Mouse (Mus musculus) myocyte (in vitro differentiated cells): ENCODE measurements around the gene Zfp827.

Experiments
- CEBPB ChIP-seq: IDR thresholded peaks from 2 replicates; pipeline ENCODE4 v1.6.1; 2011; ENCODE audit warnings: mild to moderate bottlenecking, moderate library complexity; ENCODE audit not compliant: poor library complexity, insufficient read depth, severe bottlenecking
- E2F4 ChIP-seq: IDR thresholded peaks from one replicate; pipeline ENCODE4 v1.6.1; 2011; ENCODE audit warnings: mild to moderate bottlenecking, control low read depth, moderate library complexity; ENCODE audit not compliant: insufficient read depth
- MAX ChIP-seq: IDR thresholded peaks from one replicate; pipeline ENCODE4 v1.6.1; 2011; ENCODE audit warnings: low read depth, mild to moderate bottlenecking, control low read depth
- MYOD1 ChIP-seq, 3 experiments: IDR thresholded peaks; one replicate each; pipeline ENCODE4 v1.6.1; 2011; ENCODE audit warnings: control low read depth in 2 of 3, low read depth in 2 of 3, mild to moderate bottlenecking in 2 of 3, moderate library complexity in 1 of 3; ENCODE audit not compliant: insufficient read length in 2 of 3, control insufficient read depth in 1 of 3
- MYOG ChIP-seq, 3 experiments: IDR thresholded peaks; one replicate each; pipeline ENCODE4 v1.6.1; 2011; ENCODE audit warnings: control low read depth in 2 of 3, low read depth in 2 of 3, mild to moderate bottlenecking in 2 of 3; ENCODE audit not compliant: insufficient read length in 2 of 3, control insufficient read depth in 1 of 3, insufficient read depth in 1 of 3
- POLR2A ChIP-seq: IDR thresholded peaks from one replicate; pipeline ENCODE4 v1.6.1; 2011; ENCODE audit warnings: low read depth, mild to moderate bottlenecking, control low read depth, moderate library complexity; ENCODE audit not compliant: insufficient read length
- POLR2AphosphoS2 ChIP-seq: IDR thresholded peaks from one replicate; pipeline ENCODE4 v1.6.1; 2011; ENCODE audit warnings: low read depth, control low read depth; ENCODE audit not compliant: insufficient read length
- REST ChIP-seq: IDR thresholded peaks from one replicate; pipeline ENCODE4 v1.6.1; 2011; ENCODE audit warnings: mild to moderate bottlenecking, control low read depth, moderate library complexity; ENCODE audit not compliant: insufficient read depth, insufficient read length
- SRF ChIP-seq: IDR thresholded peaks from one replicate; pipeline ENCODE4 v1.6.1; 2011; ENCODE audit warnings: low read depth; ENCODE audit not compliant: control insufficient read depth, insufficient read length
- TCF12 ChIP-seq: IDR thresholded peaks from one replicate; pipeline ENCODE4 v1.6.1; 2011; ENCODE audit warnings: mild to moderate bottlenecking, control low read depth; ENCODE audit not compliant: poor library complexity, insufficient read depth, severe bottlenecking
- USF1 ChIP-seq: IDR thresholded peaks from one replicate; pipeline ENCODE4 v1.6.1; 2011; ENCODE audit warnings: low read depth, mild to moderate bottlenecking, control low read depth, moderate library complexity

GRCm38 (mm10) chr8:79073311-79073710 lies 45.1 kb downstream of the Zfp827 start:
- TF ChIP-seq POLR2A (no peak), CEBPB (no peak), E2F4 (no peak), POLR2AphosphoS2 (no peak), USF1 (no peak), MYOG (IDR thresholded peaks at IDR 0.05; ENCODE audit: control insufficient read depth in 1 of 3, insufficient read depth in 1 of 3, insufficient read length in 2 of 3, low read depth in 2 of 3) (no peak), TCF12 (no peak), MAX (no peak), MYOD1 (IDR thresholded peaks at IDR 0.05; ENCODE audit: control insufficient read depth in 1 of 3, insufficient read length in 2 of 3, low read depth in 2 of 3) (no peak), SRF (no peak), REST (no peak)
